Mouse (Mus musculus): ENCODE data around the gene Gtf2ird1.

DNA sequence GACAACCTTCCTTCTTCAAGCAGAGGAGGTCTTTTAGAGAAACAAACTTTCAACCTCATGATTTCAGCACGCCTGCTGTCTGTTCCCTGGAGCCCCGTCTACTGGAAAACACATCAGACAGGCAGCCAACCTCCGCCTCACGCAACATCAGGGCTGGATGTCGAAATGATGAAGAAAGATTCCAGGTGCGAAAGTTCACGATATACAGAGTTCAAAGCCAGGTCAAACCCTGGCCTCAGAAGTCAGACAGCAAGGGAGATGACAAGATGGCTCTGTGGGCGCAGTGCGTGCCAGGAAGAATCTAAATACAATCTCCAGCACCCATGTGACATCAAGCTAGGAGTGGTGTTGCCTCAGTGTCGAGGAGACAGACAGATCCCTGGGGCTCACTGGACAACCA lies 23.4 kb downstream of the Gtf2ird1 start:
- TF ChIP-seq CTCF (IDR thresholded peaks at IDR 0.05; ENCODE audit: low read depth, low read length) (no peak), POLR2A (IDR thresholded peaks at IDR 0.05; ENCODE audit: insufficient read depth, low read length) (no peak)

All from ES-Bruce4 (cell line).